Mouse (Mus musculus): ENCODE measurements around the gene Pxmp2.
A peak's percentile ranks its signal among the peaks of the same experiment; 100 is the strongest.

The Pxmp2 gene

DNA sequence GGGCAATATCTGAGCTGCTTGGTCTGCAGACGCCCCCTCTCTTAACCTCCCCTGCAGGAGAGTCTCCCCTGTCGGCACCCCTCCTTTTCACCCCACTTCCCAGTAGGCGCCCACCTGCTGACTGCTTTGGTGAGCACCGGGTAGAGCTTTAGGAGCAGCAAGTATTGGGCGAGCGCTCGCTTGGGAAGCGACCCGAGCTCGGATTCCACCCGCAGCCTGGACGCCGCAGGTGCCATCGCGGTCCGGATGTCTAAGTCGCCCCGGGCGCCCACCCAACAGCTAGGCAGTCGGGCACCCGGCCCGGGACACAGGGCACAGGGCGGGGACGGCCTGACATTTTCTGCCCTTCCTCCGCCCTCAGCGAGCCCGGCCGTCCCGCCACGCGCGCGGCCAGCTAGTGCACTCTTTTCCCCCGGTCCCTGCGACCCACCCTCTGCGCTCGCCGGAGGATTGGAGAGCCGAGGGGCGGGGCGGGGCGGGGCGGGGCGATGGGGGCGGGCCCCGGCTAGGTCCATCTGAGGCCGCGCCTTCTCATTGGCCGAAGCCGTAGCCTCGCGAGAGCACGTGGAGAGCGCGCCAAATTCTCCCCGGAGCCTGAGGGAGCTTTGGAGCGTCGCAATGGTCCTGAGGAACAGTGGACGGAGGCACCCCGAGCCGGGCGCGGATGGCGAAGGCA, at the start of gene Pxmp2, which contains the start of gene Pole:
Gene Pxmp2 (minus strand): TSS at position 417 of the 676 bp plus-strand sequence.
Gene Pole (plus strand): TSS at position 537 of the 676 bp plus-strand sequence.
- no peak for TF ChIP-seq GATA4 (IDR thresholded peaks at IDR 0.05; ENCODE audit: insufficient replicate concordance, low read length)

DNA sequence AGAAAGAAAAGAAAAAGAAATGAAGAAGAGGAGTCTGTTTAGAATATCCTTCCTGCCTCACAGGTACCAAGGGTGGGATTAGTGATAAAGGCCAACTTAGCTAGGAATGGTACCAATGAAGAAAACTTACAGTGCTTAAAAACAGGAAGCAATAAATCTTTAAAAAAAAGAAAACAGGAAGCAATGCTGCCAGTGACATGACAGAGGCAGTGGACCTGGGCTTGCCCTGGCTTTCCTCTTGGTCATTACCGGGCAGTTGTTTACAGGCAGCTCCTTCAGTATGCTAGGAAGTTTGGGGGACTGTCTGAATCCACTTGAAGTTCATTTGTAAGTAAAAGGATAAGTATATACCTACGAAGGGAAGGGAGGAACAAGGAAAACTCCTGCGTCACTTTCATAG, 44.5 kb upstream of the Pxmp2 start:
- no peak for TF ChIP-seq GATA4 (IDR thresholded peaks at IDR 0.05; ENCODE audit: insufficient replicate concordance, low read length)

- TF ChIP-seq GATA4 (IDR thresholded peaks at IDR 0.05; ENCODE audit: insufficient replicate concordance, low read length), result no peak
Observed at GRCm38 (mm10) chr5:110313127-110313526, 27.1 kb upstream of the Pxmp2 start.

GRCm38 (mm10) chr5:110308861-110309260, 22.9 kb upstream of the Pxmp2 start:
- TF ChIP-seq GATA4 (IDR thresholded peaks at IDR 0.05; ENCODE audit: insufficient replicate concordance, low read length), result no peak

DNA sequence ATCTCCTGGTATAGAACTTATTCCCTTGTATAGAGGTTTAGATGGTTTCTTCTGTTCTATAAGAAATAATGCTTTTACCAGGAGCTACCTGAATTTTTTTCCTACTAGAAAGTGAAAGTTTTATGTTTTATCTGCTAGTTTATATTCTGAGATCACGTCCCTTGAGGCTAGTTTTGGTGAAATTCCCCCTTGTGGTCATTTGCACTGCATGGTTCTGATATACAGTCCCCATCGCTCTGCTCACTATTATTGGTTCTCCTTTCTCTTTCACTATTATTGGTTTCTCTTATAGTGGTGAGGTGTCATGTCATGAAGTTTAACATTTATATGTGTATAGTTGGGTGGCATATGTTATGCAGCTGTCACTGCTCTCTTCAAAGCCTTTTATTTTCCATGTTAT, 14.6 kb upstream of the Pxmp2 start:
- no peak for TF ChIP-seq GATA4 (IDR thresholded peaks at IDR 0.05; ENCODE audit: insufficient replicate concordance, low read length)

- no peak for TF ChIP-seq GATA4 (IDR thresholded peaks at IDR 0.05; ENCODE audit: insufficient replicate concordance, low read length)
Observed at GRCm38 (mm10) chr5:110296637-110297036, 10.7 kb upstream of the Pxmp2 start.

DNA sequence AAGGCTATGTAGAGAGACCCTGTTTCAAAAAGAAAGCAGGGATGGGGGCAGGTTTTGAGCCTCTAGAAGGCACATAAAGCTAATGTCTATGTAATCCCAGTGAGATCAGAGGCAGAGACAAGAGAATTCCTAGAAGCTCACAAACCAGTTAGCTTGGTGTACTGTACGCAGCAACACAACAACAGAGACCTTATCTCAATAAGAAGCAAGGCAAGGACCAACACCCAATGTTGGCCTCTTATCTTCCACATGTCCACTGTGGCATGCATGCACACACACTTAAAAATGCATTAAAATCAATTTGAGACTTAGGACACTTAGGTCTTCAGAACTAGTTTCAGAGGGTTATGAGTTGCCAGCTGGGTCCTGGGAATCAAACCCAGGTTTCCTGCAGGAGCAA, 5.7 kb upstream of the Pxmp2 start:
- TF ChIP-seq GATA4 (IDR thresholded peaks at IDR 0.05; ENCODE audit: insufficient replicate concordance, low read length), result no peak

DNA sequence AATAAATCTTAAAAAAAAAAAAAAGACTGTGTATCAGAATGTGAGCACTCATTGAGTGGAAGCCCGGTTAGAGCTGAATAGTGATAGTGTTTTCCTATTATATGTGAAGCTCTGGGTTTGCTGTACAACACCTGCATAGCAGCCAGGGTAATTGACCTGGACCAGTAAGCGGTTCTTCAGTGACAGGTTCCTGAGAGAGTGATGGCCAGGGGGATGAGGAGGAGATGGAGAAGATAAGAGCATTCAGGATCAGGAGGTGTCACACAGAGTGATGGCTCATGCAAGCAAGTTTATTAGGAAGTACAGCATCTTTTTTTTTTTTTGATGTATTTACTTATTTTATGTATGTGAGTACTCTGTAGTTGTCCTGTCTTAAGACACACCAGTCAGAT, 1.1 kb upstream of the Pxmp2 start:
- no peak for TF ChIP-seq GATA4 (IDR thresholded peaks at IDR 0.05; ENCODE audit: insufficient replicate concordance, low read length)

DNA sequence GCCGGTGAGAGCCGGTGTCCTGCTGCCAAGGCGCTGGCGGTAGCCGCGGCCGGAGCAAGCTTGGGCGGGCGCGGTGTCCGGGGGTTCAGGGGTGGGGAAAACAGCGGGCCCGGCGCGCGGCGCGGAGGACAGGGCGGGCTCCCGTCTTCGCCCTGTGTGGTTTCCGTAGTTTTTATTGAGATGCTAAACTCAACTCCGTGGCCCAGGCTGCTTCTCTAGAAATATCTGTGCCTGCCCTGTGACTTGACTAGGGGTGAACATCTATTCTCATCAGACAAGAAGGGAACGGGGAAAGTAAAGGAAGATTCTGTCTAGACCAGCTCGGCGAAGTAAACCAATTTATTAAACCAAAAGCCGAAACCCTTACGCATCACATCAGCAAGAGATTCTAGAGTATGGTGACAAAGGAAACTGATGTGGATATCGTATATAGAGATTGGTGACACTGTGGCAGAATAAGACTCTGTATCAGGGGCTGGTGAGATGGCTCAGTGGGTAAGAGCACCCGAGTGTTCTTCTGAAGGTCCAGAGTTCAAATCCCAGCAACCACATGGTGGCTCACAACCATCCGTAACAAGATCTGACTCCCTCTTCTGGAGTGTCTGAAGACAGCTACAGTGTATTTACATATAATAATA, 579 bp upstream of the Pxmp2 start:
- no peak for TF ChIP-seq GATA4 (IDR thresholded peaks at IDR 0.05; ENCODE audit: insufficient replicate concordance, low read length)

DNA sequence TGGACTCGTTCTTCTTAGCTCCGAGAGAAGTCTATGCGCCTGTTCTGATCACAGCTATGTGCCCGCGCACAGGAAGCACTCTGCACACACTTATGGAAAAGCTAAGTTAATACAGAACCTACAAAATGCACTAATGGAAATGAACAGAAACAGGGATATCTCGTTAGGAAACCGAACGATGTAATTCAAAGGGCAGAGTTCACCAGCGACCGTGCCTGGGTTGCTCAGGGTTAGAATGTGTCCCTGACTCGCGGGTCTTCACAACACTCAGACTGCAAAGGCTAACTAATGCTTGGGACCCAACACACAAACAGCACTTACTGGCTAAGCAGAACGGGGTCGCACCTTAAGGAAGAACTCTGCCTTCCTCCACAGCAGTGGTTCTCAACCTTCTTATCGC, 830 bp downstream of the Pxmp2 start:
- no peak for TF ChIP-seq GATA4 (IDR thresholded peaks at IDR 0.05; ENCODE audit: insufficient replicate concordance, low read length)

DNA sequence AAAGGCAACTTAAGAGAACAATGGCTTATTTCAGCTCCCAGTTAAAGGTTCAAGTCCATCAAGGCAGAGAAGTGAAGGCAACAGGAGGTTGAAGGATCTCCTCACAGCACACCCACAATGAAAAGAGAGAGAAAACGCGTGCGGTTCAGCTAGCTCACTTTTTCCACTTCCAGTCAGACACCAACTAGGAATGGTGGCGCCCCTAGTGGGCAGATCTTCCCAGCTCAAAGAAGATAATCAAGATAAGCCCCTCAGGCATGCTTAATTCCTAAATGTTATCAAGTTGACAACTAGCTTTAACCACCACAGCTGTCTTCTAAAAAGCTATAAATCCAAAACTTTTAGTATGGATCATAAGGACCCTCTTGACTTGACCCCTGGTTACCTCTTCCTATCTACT, 1.4 kb downstream of the Pxmp2 start:
- TF ChIP-seq GATA4 (IDR thresholded peaks at IDR 0.05; ENCODE audit: insufficient replicate concordance, low read length), result peak; percentile 47; the same call in 1 of the 2 replicates

GRCm38 (mm10) chr5:110281984-110282383, 4.0 kb downstream of the Pxmp2 start:
- no peak for TF ChIP-seq GATA4 (IDR thresholded peaks at IDR 0.05; ENCODE audit: insufficient replicate concordance, low read length)

- TF ChIP-seq GATA4 (IDR thresholded peaks at IDR 0.05; ENCODE audit: insufficient replicate concordance, low read length), result no peak
Observed at GRCm38 (mm10) chr5:110276910-110277309, 9.1 kb downstream of the Pxmp2 start.

DNA sequence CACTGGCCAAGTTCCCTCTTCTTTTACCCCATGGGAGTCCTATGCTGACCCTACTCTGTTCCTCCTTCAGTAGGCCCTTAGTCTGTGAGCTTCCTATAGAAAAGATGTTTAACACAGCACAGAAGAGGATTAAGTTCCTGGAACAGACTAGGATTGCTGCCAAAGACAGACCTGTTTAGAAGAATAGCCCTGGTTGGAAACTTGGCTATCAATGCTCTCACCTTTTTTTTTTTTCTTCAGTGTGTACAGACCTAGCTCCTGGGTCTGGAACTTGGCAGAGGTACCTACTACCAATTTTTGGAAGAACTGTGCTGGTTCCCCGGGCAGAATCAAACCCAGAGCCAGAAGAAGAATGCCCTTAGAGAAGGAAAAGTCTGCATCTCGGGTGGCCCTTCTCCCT, 9.6 kb downstream of the Pxmp2 start:
- TF ChIP-seq GATA4 (IDR thresholded peaks at IDR 0.05; ENCODE audit: insufficient replicate concordance, low read length), result no peak

DNA sequence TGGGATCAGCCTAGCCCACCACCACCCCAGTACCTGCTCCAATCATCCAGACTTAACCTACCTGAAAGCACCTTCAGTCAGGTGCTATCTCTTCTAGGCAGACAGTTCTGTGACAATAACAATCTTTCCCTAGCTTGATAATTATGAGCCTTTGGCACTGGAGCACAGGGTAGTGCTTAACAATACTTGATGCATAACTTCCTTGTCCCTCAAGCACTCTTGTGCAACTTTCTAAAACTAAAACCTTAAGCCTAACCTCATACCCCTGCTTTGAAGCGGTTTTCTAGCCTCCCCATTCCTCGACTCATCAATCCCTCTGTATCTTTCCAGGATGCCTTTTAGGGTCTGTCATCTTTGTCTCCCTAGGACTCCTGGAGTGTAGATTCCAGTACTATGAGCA, 11.1 kb downstream of the Pxmp2 start:
- no peak for TF ChIP-seq GATA4 (IDR thresholded peaks at IDR 0.05; ENCODE audit: insufficient replicate concordance, low read length)

GRCm38 (mm10) chr5:110274147-110274546, 11.8 kb downstream of the Pxmp2 start:
- no peak for TF ChIP-seq GATA4 (IDR thresholded peaks at IDR 0.05; ENCODE audit: insufficient replicate concordance, low read length)

DNA sequence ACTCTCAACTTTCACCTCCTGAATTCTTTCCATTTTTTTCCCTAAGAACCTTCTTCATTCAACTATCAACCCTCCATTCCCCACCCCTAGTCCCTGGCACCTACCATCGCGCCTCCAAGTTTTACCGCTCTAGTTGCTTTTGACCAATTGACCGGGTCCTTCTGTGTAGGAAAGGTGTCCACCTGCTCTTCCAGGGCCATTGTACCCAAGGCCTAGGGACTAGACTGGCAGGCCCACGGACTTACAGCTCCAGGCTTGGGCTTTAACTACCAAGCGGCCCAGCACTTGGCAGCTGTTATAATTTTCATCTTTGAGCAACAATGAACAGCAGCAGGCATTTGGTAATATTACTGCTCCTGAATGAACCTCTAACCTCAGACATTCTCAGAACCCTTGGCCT, 15.7 kb downstream of the Pxmp2 start:
- no peak for TF ChIP-seq GATA4 (IDR thresholded peaks at IDR 0.05; ENCODE audit: insufficient replicate concordance, low read length)

All from liver, adult (tissue).